Mouse (Mus musculus) myocyte (in vitro differentiated cells): ENCODE data around the gene 6030408B16Rik.
A peak's percentile ranks its signal among the peaks of the same experiment; 100 is the strongest.

Experiments used
- CEBPB ChIP-seq: IDR thresholded peaks from 2 replicates; pipeline ENCODE4 v1.6.1; 2011; ENCODE audit warnings: mild to moderate bottlenecking, moderate library complexity; ENCODE audit not compliant: poor library complexity, insufficient read depth, severe bottlenecking
- E2F4 ChIP-seq: IDR thresholded peaks from one replicate; pipeline ENCODE4 v1.6.1; 2011; ENCODE audit warnings: mild to moderate bottlenecking, control low read depth, moderate library complexity; ENCODE audit not compliant: insufficient read depth
- MAX ChIP-seq: IDR thresholded peaks from one replicate; pipeline ENCODE4 v1.6.1; 2011; ENCODE audit warnings: low read depth, mild to moderate bottlenecking, control low read depth
- MYOD1 ChIP-seq, 3 experiments: IDR thresholded peaks; one replicate each; pipeline ENCODE4 v1.6.1; 2011; ENCODE audit warnings: control low read depth in 2 of 3, low read depth in 2 of 3, mild to moderate bottlenecking in 2 of 3, moderate library complexity in 1 of 3; ENCODE audit not compliant: insufficient read length in 2 of 3, control insufficient read depth in 1 of 3
- MYOG ChIP-seq, 3 experiments: IDR thresholded peaks; one replicate each; pipeline ENCODE4 v1.6.1; 2011; ENCODE audit warnings: control low read depth in 2 of 3, low read depth in 2 of 3, mild to moderate bottlenecking in 2 of 3; ENCODE audit not compliant: insufficient read length in 2 of 3, control insufficient read depth in 1 of 3, insufficient read depth in 1 of 3
- POLR2A ChIP-seq: IDR thresholded peaks from one replicate; pipeline ENCODE4 v1.6.1; 2011; ENCODE audit warnings: low read depth, mild to moderate bottlenecking, control low read depth, moderate library complexity; ENCODE audit not compliant: insufficient read length
- POLR2AphosphoS2 ChIP-seq: IDR thresholded peaks from one replicate; pipeline ENCODE4 v1.6.1; 2011; ENCODE audit warnings: low read depth, control low read depth; ENCODE audit not compliant: insufficient read length
- REST ChIP-seq: IDR thresholded peaks from one replicate; pipeline ENCODE4 v1.6.1; 2011; ENCODE audit warnings: mild to moderate bottlenecking, control low read depth, moderate library complexity; ENCODE audit not compliant: insufficient read depth, insufficient read length
- SRF ChIP-seq: IDR thresholded peaks from one replicate; pipeline ENCODE4 v1.6.1; 2011; ENCODE audit warnings: low read depth; ENCODE audit not compliant: control insufficient read depth, insufficient read length
- TCF12 ChIP-seq: IDR thresholded peaks from one replicate; pipeline ENCODE4 v1.6.1; 2011; ENCODE audit warnings: mild to moderate bottlenecking, control low read depth; ENCODE audit not compliant: poor library complexity, insufficient read depth, severe bottlenecking
- TCF3 ChIP-seq: IDR thresholded peaks from one replicate; pipeline ENCODE4 v1.6.1; 2011; ENCODE audit warnings: low read depth, control low read depth; ENCODE audit not compliant: insufficient read length
- USF1 ChIP-seq: IDR thresholded peaks from one replicate; pipeline ENCODE4 v1.6.1; 2011; ENCODE audit warnings: low read depth, mild to moderate bottlenecking, control low read depth, moderate library complexity

DNA sequence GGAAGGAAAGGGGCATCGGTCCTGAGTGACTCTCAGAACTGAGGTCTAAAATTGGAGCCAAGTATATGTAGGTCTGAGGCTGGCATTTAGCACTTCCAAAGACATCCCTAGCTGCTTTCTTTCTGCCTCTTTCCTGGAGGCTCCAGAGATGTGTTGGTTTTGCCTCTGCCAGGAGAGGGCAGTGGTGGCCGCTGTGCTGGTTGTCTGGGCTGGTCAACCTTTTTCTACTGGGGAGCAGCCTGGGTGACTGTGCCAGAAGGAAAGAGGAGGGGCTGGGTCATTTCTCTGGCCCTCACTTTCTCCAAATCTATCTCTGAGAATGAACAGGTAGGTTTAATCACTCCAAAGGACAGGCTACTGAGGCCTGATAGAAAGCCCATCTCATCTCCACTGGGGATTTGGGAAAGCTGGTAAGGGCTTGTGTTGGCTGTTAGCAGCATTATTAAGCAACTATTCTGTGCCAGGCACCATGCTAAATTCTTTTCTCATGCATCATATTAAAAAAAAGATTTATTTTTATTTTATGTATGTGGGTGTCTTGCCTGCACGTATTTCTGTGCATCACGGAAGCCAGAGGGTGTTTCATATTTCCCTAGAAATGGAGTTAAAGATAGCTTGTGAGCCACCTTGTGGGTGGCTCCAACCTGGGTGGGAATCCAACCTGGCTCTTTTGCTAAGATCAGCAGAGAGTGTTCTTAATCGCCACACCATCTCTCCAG is 48.9 kb downstream of the 6030408B16Rik start:
- TF ChIP-seq POLR2A, result no peak
- no peak for TF ChIP-seq E2F4
- TF ChIP-seq POLR2AphosphoS2, result no peak
- no peak for TF ChIP-seq USF1
- 0 out of 2 replicates have a peak, but pooled peaks have one; percentile 8 for TF ChIP-seq CEBPB
- TF ChIP-seq MYOG (IDR thresholded peaks at IDR 0.05; ENCODE audit: control insufficient read depth in 1 of 3, insufficient read depth in 1 of 3, insufficient read length in 2 of 3, low read depth in 2 of 3), result no peak
- no peak for TF ChIP-seq MYOD1 (IDR thresholded peaks at IDR 0.05; ENCODE audit: control insufficient read depth in 1 of 3, insufficient read length in 2 of 3, low read depth in 2 of 3)
- no peak for TF ChIP-seq MAX
- TF ChIP-seq SRF, result no peak
- TF ChIP-seq TCF12, result no peak
- TF ChIP-seq REST, result no peak
- TF ChIP-seq TCF3, result no peak
